Mouse (Mus musculus): ENCODE measurements around the gene Nucks1.

Gene Nucks1

DNA sequence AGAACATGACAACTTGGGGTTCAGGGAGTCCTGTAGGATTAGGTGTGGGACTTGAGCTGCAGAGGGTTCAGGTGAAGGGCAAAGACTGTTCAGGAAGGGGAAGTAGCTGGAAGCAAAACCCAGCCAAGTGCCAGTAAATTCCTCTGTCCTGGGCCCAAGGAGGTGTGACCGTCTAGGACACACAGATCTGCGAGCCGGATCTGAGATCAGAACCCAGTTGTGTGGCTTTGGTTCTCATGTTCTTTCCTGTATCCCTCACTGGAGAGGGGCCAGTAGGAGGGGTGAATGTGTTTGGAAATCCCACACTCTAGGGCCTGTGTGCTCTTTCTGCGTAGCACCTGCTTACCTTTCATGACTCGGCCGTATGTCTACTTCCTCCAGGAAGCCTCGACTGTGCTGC is 57.0 kb downstream of the Nucks1 start:
- peak; percentile 45 to 71 for DNase-seq

DNA sequence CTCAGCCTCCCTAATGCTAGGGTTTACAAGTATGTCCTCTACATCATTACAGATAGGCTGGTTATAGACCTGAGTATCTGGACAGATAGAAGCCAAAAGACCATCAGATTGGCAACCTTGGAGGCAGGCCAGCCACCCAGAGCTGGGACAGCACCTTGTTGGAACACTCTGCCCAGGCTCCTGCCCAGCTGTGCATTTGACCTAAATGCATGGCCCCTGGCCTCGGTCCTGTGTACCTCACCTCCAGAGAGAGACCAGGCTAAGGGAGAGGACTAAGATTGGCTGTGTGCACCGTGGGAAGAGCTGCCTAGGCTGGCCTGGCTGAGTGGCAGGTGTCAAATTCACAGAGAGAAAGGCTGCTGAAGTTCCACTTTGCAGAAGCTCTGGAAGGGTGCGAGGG is 58.2 kb downstream of the Nucks1 start:
- peak; percentile 52 to 71 for DNase-seq

DNA sequence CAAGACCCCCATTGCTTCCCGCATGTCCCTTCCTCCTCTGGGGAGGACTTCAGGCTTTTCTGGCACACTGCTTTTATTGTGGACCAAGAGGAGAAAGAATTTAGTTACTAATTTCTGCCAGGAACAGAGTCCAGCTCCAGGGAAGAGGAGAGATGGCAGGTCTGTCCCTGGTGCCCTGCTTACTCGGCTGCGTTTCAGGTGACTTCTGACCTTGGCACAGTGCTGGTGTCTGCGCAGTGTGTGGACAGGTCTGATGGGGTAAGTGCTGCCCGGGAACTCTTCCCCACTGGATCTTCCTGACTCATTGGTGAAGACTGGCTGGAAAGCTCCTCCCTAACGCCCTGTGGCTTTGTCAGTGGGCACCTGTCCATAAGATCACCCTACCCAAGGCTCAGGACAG is 58.6 kb downstream of the Nucks1 start:
- DNase-seq = peak; percentile 81 to 94

DNA sequence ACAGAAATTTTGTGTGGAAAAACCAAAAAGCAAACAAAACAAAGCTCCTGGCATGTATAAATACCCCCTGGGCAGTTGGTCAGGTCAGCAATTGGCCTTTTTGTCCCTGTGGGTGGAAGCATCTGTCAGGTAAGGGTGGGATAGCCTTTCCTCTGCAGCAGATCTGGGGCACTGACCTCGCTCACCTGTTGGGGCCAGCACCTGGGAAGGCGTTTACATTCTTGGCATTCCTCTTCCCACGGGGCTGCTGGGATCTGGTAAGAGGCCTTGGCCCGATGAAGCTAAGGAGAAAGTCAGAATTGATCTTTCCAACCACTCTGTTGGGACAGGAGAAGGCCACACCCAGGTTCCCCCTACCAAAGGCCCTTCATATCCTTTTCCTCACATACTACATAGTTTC is 59.5 kb downstream of the Nucks1 start:
- peak in 1 of 2 experiments; percentile 60 for DNase-seq

DNA sequence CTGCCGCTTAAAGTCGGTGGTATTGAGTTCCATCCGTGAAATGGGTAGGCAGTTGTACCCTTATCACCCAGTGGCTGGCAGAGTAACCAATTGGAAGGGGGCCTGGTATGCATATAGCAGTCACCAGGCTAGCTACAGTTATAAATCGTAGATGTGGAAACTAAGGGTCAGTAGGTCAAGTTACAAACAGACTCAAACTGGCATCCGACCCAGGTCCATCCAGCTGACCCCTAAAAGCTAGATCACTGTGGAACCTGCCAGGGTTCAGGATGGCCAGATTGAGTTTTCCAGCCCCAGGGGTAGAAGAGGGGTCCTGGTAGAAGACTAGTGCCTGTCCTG is 60.0 kb downstream of the Nucks1 start:
- peak; percentile 48 to 78 for DNase-seq

DNA sequence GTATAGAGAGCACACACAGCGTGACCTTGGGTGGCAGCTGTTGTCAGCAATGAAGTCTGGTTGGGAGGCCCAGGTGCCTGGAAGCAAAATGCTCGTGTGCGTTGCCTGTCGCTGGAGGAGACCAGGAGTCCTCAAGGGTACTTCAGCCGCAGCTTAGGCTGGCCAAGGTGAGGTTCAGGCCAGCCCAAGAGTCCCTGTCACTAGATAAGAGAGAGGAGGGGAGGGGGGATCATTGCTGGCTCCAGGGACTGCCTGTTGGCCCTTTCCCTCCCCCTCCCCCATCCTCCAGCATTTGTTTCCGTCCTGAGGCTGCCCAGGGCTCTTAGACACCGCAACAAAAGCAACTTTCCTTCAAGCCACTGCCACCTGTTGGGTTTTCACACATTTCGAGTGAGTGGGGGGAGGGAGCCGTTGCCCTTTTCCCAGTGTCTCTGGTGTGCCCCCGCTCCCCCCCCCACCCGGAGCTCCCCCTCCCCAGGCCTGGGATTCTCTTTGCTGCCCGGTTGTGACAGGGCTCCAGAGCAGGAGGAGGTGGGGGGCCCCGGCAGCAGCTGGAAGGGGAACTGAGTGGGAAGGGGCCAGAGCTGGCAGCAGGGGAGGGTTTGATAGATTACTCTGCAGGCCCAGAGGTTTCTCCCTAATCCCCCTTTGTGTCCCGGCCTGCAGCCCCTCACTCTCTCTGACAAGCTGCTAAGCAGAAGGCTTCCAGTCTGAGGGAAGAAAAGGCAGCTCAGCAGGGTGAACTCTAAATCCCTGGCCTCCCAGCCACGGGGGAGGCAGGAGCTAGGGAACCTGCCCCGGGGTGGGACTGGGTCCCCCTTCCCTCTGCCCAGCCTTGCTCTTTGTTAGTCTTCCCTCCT is 60.6 kb downstream of the Nucks1 start:
- DNase-seq = no peak

DNA sequence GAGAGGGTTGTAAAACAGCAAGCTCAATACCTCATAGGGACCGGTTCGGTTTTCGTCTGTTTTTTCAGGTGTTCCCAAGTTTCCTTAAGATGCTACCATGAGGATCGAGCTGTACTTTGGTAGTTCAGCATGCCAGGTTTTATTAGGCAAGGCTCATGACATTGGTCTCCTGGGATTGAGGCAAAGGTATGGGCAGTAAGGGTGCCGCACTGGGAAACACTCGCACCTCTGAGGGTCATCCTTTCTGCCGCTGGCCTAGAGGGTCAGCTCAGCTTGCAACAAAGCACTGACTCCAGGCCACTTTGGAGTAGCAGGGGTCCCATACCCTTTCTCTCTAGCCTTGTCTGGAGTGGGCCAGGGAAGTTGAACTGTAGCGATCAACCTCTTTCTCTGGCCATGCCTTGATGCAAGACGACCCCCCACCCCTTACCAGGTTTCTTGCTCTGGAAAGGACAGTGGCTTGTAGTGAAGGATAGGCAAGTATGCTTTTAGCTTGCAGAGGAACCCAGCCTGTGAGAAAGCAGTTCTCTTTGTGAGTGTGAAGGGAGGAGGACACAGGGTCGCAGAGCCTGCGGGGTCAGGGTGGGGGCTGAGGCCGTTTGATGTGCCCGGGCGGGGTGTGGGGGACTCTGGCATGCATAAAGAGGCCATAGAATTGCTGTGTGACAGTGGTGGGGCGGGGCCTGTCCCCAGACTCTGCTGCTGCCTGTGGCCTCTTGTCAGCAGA is 61.6 kb downstream of the Nucks1 start:
- no peak for DNase-seq

DNA sequence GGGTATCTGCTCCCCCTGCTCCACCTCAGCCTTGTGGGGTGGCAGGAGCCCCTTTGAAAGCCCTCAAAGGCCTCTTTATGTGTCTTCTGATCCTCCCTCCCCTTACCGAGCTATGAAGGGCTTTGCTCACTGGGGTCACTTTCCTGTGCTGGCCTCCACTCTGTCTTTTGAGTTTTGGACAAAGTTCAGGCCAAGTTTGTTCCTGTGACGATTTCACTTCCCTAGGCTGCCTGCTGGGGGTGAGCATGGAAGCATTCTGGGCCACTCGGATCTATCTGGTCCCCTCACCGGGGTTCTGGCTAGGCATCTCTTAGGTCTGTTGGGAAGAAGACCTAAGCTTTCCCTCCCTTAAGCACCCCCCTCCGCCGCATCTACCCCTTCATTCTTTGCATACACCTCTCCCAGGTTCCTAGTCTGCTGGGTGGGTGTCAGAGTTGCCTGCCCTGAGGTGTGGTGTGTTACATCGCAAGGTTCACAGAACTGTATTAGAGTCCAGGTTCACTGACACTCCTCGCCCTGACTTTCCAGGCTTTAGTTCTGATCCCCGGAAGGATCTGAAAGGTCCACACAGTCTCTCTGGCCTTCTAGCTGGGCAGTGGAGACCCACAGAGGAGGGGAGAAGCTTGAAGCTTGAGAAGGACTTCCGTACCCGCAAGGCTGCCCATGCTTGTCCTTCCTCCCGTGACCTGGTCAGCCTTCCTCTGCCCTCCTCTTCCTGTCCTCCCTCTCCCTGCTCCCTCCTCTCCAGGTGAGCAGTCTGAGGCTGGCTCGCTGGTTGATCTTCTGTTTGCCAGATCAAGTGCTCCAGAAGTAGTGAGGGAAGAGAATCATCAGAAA is 62.4 kb downstream of the Nucks1 start:
- peak; percentile 60 to 84 for DNase-seq

DNA sequence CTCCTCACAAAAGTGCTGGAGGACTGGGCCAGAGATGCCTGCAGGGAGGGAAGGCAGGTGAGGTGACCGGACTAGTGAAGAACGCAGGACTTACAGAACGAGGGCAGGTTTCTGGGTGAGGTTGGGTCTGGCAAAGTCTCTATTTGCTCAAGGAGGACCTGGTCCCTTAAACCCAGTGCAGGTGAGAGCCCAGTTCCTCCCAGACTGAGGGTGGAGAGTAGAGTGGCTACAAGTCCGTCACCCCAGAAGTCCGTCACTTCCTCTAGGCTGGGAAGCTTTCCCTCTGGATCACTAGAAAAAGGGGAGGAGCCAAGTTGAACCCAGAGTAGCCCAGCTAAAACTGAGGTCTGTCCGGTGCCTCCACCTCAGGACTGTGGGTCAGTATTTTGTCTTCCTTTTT is 63.7 kb downstream of the Nucks1 start:
- DNase-seq = no peak

DNA sequence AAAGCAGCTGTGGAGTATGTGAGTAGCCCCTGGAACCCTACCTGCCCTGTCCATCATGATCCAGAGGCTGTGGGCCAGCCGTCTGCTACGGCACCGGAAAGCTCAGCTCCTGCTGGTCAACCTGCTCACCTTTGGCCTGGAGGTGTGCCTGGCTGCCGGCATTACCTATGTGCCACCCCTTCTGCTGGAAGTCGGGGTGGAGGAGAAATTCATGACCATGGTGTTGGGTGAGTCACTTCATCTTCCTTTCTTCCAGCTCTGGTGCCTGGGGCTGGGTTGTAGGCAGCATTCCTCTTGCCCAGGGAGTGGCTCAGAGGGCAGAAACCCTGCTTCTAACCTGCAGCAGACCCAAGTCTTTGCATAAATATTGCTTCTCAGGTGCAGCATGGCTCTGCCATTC is 66.6 kb downstream of the Nucks1 start:
- DNase-seq = no peak

DNA sequence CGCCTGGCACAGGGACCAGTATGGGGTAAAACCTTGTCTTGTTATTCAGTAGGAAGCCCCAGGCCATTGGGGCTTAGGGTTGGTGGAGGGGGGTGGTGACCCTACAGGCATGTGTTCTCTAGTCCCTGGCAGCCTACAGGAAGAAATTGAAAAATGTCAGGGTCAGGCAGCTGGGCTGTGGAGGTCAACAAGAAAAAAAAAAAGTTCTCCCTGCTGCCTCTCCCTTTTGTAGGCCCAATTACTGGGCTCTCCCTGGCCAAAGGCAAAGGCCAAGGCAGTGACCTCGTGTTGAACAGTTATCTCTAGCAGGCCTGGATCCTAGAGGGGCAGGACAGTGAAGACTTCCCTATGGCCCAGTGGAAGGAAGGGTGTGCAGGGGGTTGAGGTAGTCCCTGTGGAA is 70.1 kb downstream of the Nucks1 start:
- DNase-seq = peak in 1 of 2 experiments; percentile 42

DNA sequence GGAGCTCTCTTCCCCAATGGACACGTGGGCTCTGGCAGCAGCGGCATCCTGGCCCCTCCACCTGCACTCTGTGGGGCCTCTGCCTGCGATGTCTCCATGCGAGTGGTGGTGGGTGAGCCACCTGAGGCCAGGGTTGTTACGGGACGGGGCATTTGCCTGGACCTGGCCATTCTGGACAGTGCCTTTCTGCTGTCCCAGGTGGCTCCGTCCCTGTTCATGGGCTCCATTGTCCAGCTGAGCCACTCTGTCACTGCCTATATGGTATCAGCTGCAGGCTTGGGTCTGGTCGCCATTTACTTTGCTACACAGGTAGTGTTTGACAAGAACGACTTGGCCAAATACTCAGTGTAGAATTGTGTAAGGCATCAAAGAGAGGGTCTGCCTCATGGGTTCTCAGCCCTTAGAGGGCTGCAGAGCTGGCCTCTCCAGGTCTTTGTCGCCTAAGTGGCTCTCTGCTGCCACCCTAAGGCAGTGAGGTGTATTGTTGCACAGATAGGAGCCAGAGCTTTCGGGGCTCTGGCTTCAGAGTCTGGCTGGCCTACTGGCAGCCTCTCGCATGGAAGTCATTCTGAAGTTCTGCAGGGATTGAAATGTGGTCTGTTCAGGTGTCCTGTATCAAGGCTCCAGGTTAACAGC is 71.2 kb downstream of the Nucks1 start:
- DNase-seq = peak; percentile 78 to 85

DNA sequence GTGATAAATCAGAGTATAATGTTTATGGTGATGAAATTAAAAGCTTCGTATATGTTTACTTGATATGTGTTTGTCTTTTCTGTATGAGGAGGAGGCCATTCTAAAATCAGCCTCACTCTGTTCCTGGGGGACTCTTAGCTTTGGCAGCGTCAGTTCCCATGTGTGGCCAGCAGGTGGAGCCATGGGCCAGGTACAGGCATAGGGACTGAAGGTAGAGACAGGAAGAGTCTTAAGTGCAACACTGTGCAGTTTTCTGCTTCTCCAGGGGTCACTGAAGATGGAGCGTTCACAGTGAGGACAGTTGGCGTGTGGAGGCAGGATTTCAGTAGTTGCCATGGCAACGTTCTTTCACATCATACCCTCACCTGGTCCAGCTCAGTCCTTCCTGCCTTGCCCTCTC is 72.6 kb downstream of the Nucks1 start:
- peak; percentile 78 to 81 for DNase-seq

DNA sequence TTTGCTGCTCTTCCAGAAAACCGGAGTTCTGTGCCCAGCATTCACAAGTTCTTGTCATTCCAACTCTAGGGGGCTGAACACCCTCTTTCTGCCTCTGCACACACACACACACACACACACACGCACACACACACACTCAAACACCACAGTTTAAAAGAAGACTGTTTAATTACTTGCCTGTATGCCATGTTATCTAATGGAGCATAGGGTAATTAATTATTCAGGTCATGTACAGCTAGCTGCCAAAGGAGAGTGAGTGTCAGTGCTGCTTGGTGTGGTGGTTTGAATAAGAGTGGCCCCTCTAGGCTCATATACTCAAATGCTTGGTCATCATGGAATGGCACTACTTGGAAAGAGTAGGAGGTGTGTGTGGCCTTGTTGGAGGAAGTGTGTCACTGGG is 73.5 kb downstream of the Nucks1 start:
- DNase-seq = no peak
